ENCODE assay signal across 8 mouse cellular contexts in genomic region chr8:71731652-71732230, GRCm38 (mm10). TPM values are rescaled to one million over a fixed set of nuclear protein-coding genes. Genes with fewer than 3 reads are reported as not detected.
DNase-seq lines count a peak whose midpoint lies in the region; ATAC-seq and TF ChIP-seq lines count a peak whose summit lies in the region.
"Had no signal": no experiment of that assay in that cellular context is flagged by ENCODE, and none has a peak within 500 bp of the region (broad histone marks: within the 10 kb centered on the region; RNA-seq: fewer than 3 reads in every experiment).

No protein-coding gene starts in this region.

- intact Hi-C loops in left cerebral cortex, adult 2 months (cut with DNase I): loop anchor here (1.0 kb wide), 1 partner anchor 22 kb away; no protein-coding TSS in a partner anchor
- intact Hi-C loops in left cerebral cortex, postnatal 4 days (cut with DNase I): no loop called here
- intact Hi-C loops in heart, postnatal 14 days (cut with DNase I): loop anchor here (2.0 kb wide), 1 partner anchor 23 kb away; no protein-coding TSS in a partner anchor

- peak; percentile 58 for ATAC-seq in megakaryocyte, adult 5-6 weeks (ENCODE audit: poor library complexity, severe bottlenecking)

- peak; percentile 72 to 78 for DNase-seq in left cerebral cortex, adult 2 months (ENCODE audit: extremely low spot score in 1 of 2, low spot score in 2 of 2)
- DNase-seq in left cerebral cortex, postnatal 4 days: no peak
- DNase-seq in ES-CJ7 (ENCODE audit: low read depth, low spot score): peak; percentile 75
- peak; percentile 56 for DNase-seq in adrenal gland, postnatal 25 days
- peak; percentile 57 to 67 for DNase-seq in heart, postnatal 14 days
- DNase-seq in thymus, postnatal 10 days (ENCODE audit: low spot score in 2 of 2): peak; percentile 73 to 86

- no peak overlapping the region for H3K4me3 ChIP-seq in left cerebral cortex, adult 2 months
- H3K4me3 ChIP-seq: erythroblast, embryonic 14.5 days had no signal

- H3K27ac ChIP-seq in left cerebral cortex, adult 2 months: no peak overlapping the region

- peak; percentile 64 for TF ChIP-seq CTCF in left cerebral cortex, adult 2 months (IDR thresholded peaks at IDR 0.05)

RNA-seq across cellular contexts. Expression of gene Fcho1, which starts 6.2 kb away (rescaled TPM):
- total RNA-seq in left cerebral cortex, adult 2 months (2021): 100 to 1,000 TPM; 184 TPM
- 100 to 1,000 TPM; 153 to 162 TPM for total RNA-seq in left cerebral cortex, postnatal 4 days (2021)
- total RNA-seq in adrenal gland, postnatal 25 days (2021): 2.2 and 2.6 TPM in 2 replicates
- total RNA-seq in heart, postnatal 14 days (2021): 1 to 10 TPM; 1.4 to 5.7 TPM
- total RNA-seq in megakaryocyte, adult 5-6 weeks (2015): 28.4 and 30.9 TPM in 2 replicates
- 39.6 and 41.2 TPM in 2 replicates for total RNA-seq in megakaryocyte, adult 5-6 weeks (2017)

RNA-seq across cellular contexts. Expression of gene B3gnt3, which starts 30.2 kb away (rescaled TPM):
- under 1 TPM; 0.68 to 0.79 TPM for total RNA-seq in left cerebral cortex, adult 2 months (2021)
- under 1 TPM; 0.22 to 0.36 TPM for total RNA-seq in left cerebral cortex, postnatal 4 days (2021)
- 3.7 and 4.8 TPM in 2 replicates for total RNA-seq in adrenal gland, postnatal 25 days (2021)
- total RNA-seq in heart, postnatal 14 days (2021): 10 to 100 TPM in 1 of 2 experiments, 1 to 10 TPM in 1; 9.4 to 11.4 TPM
- 0.36 and 0.89 TPM in 2 replicates for total RNA-seq in megakaryocyte, adult 5-6 weeks (2015)
- total RNA-seq in megakaryocyte, adult 5-6 weeks (2017): 0.18 TPM in 1 of 2 replicates, not detected in the other

RNA-seq across cellular contexts. Expression of gene Insl3, which starts 42.7 kb away (rescaled TPM):
- 1 to 10 TPM; 1.2 to 4.7 TPM for total RNA-seq in left cerebral cortex, adult 2 months (2021)
- total RNA-seq in left cerebral cortex, postnatal 4 days (2021): 1 to 10 TPM in 1 of 2 experiments, under 1 TPM in 1; 0.70 to 1.6 TPM
- 6.1 and 7.8 TPM in 2 replicates for total RNA-seq in adrenal gland, postnatal 25 days (2021)
- total RNA-seq in heart, postnatal 14 days (2021): 1 to 10 TPM; 5.0 to 7.0 TPM
- total RNA-seq in megakaryocyte, adult 5-6 weeks (2015): 2.9 and 4.2 TPM in 2 replicates
- 1.1 and 2.4 TPM in 2 replicates for total RNA-seq in megakaryocyte, adult 5-6 weeks (2017)

RNA-seq across cellular contexts. Expression of gene Jak3, which starts 55.6 kb away (rescaled TPM):
- total RNA-seq in left cerebral cortex, adult 2 months (2021): 1 to 10 TPM; 5.5 to 5.8 TPM
- total RNA-seq in left cerebral cortex, postnatal 4 days (2021): 1 to 10 TPM; 4.5 to 5.5 TPM
- 11.7 and 14.3 TPM in 2 replicates for total RNA-seq in adrenal gland, postnatal 25 days (2021)
- total RNA-seq in heart, postnatal 14 days (2021): 10 to 100 TPM; 11.7 to 13.3 TPM
- 4.8 and 5.0 TPM in 2 replicates for total RNA-seq in megakaryocyte, adult 5-6 weeks (2015)
- 2.6 and 5.2 TPM in 2 replicates for total RNA-seq in megakaryocyte, adult 5-6 weeks (2017)
